Mouse (Mus musculus) activated CD4-positive, CD25-positive, alpha-beta regulatory T cell (primary cell): Measurements from ENCODE around the gene Lcn8. TPM values are rescaled to one million over a fixed set of nuclear protein-coding genes. Genes with fewer than 3 reads are reported as not detected.

Source experiments
- polyA plus RNA-seq, 2 experiments: library from polyadenylated mRNA; unstranded; fragments of 100-300 nt; shearing (Covaris generic); gene quantifications; one replicate each; pipeline ENCODE4 v1.2.1; 2017

The Lcn8 gene
- polyA plus RNA-seq, result not detected

DNA sequence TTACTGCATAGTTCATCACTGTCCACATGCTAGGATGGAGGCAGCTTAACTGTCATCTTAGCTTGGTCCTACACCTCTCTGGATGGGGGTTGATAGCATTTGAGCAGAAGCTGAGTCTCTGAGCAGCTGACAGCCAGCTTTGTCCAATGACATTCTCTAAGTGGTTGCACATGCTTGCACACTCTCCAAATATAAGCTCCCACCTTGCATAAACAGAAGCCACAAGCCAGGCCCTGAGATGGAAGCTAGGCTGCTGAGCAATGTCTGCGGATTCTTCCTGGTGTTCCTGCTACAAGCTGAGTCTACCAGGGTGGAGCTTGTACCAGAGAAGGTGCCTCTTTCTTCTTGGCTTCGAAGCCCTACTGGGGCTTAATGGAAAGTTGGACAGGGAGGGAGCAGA, at the start of gene Lcn8:
Gene Lcn8, plus strand, starts transcription at position 219 of the 400 bp plus-strand sequence.

DNA sequence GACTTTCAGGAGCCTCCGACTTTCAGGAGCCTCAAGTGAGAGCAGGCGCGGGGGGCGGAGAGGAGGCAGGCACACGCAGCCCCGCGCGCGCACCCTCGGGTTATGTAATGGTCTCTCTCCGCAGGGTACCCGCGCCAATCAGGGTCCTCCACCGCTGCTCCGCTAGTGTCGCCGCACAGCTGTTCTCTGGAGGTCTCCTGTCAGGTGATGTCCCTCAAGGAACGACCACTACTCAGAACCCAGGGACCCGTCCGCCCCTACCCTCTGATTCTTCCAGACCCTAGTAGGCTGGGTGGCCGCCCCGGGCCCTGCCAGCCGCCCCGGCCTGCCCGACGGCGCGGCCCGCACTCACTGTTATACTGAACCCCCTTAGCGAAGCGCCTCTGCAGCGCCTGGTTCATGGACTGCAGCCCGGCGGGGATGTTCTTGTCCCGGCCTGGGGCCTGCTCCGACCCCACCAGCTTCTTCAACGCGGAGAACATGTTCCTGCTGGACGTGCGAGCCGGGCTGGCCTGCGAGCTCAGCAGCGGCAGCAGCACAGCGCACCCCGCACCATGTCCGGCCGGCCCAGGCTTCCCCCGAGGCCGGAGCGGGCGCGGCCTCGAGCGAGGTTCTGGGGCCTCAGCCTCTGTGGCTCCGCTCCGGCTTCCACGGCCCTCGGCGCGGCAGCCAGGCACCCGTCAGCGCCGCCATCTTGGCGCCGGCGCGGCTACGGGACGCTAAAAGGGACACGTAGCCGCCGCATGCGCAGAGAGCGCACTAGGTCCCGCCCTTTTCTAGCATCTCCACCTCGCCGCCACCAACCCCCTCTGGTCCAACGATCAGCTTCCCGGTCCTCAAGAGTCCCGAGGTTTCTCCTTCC, 44.9 kb upstream of the Lcn8 start, which contains the start of gene Rabl6:
Gene Rabl6, minus strand, starts transcription at position 761 of the 862 bp plus-strand sequence.

GRCm38 (mm10) chr2:25617578-25617977, 35.3 kb upstream of the Lcn8 start, which contains the start of gene Ccdc183:
Gene Ccdc183, minus strand, starts transcription at chr2:25617678.

DNA sequence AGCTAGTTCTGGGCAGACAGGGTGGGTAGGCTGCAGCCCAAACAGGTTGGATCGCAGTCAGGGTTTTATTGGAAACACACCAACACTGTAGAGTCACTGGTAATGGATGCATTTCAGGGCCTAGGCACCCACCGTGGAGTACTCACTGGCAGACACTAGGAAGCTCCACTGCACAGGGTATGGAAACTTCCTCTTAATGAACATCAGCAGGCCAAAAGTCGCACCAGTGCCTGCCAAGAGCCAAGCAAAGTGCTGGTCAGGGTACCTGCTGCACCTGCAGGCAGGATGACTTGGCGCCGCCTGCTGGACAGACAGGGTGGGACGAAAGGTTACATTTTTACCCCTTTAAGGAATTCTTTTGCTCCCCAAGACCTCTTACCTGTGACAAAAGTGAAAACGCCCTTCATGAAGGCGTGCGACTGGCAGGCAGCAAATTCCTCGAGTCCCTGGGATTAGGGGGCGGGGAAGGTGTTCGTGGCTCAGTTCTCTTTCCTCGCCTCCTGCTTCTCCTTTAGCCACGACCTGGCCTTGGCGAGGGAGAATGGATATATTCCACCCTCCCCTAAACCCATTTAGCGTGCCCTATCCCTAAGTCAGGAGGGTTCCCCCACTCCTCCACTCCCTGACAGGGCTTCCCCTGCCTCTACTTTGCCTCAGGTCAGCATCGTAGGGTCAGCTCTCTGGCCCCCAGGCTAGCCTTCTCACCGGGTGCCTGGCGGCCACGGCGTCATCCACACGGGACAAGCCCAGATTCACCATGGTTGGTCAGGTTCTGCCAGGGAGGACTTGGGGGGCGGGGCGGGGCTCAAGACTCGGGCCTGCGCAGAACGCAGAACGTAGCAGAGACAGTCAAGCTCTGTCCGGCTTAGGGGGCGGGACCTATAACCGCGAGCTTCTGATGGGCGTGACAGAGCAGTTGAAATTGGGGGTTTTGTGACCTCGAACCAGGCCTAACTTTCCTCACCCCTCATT, 31.4 kb upstream of the Lcn8 start, which contains the start of gene Tmem141:
Gene Tmem141, minus strand, starts transcription at position 777 of the 972 bp plus-strand sequence.

DNA sequence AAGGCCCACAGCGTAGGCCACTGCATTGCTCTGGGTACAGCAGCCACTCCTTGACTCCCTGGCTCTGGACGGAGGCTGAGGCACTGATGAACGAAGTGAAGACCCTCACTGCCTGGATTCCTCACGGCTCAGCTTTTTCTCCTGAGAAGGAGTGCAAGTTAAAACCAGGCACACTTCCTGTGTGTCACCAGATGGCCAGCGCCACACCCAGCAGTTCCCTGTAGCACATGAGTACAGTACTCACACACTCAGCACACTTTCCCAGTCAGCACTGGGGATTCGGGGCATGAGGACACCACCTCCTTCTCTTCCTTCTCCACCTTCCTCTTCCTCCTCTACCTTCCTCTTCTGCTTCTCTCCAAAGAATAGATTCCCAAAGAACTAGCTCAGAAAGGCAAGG, 25.1 kb upstream of the Lcn8 start, which contains the start of gene Fcna:
Gene Fcna, minus strand, starts transcription at position 220 of the 400 bp plus-strand sequence.

DNA sequence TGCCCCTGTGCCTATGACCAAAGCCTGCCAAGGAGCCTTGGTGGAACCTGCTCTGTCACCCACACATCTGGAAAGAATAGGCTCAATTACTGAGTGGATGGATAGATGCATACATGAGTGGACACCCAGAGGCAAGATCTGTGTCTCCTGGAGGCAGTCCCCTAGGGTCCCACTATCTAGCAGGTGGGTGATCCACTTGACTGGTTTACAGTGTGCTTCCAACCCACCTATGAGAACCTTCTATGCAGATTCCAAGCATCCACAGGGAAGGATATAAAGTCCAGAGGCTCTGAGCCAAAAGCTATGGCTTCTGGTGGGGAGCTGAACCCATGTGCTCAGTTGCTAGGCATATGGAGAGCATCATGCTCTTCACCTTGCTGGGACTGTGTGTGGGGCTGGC, 4.7 kb downstream of the Lcn8 start, which contains the start of gene Lcn5:
Gene Lcn5, plus strand, starts transcription at position 301 of the 400 bp plus-strand sequence.

GRCm38 (mm10) chr2:25676486-25676885, 23.6 kb downstream of the Lcn8 start, which contains the start of gene Lcn6:
Gene Lcn6, plus strand, starts transcription at chr2:25676786.

DNA sequence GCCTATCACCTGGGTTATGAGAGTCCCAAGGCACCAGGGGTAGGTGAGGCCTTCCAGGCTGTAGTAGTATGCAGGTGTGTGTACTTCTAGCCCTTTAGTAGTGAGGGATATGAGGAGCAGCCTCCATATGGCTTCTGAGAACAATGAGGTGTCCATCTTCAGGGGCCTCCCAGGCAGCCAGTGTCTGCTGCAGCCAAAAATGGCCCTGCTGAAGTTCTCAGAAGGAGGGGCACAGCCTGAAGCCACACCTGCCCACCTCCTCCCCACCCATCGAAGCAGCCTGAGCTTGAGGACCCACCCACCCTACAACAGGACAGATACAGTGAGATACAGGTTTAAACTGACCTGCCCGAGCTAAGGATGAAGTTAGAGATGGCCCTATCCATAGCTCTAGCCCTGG, 29.5 kb downstream of the Lcn8 start, which contains the start of gene Lcn10:
Gene Lcn10, plus strand, starts transcription at position 301 of the 400 bp plus-strand sequence.

DNA sequence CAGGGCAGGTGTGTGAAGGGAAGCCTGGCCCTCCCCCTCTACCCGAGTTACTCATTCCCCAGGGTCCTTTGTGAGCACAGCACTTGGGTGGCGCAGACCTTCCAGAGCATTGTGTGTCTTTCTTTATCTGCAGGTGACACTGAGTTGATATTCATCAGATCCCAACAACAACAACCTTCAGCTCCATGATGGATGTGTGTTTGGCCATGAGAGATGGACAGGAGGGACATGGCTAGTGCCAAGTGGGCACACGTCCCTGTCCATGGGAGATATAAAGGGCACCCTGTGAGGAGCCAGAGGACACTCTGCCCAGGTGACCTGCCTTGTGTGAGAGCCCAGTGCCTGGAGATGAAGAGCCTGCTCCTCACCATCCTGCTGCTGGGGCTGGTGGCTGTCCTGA, 46.8 kb downstream of the Lcn8 start, which contains the start of gene Obp2a:
Gene Obp2a, plus strand, starts transcription at position 301 of the 400 bp plus-strand sequence.

Other genes with a start within 250 kb of the Lcn8 start
- 10 to 100 TPM; 13.1 to 35.9 TPM for gene Fut7, start 229.9 kb upstream of the Lcn8 start, polyA plus RNA-seq
- gene Abca2, start 224.4 kb upstream of the Lcn8 start, polyA plus RNA-seq, result 10 to 100 TPM; 20.5 to 67.6 TPM
- gene Clic3, start 196.3 kb upstream of the Lcn8 start, polyA plus RNA-seq, result 1 to 10 TPM; 1.1 to 2.4 TPM
- gene Paxx, start 192.0 kb upstream of the Lcn8 start, polyA plus RNA-seq, result 100 to 1,000 TPM in 1 of 2 experiments, 10 to 100 TPM in 1; 95.9 to 106 TPM
- under 1 TPM in 1 of 2 experiments, not detected in 1; 0.63 TPM for gene Ptgds, start 183.1 kb upstream of the Lcn8 start, polyA plus RNA-seq
- gene Lcn12, start 159.2 kb upstream of the Lcn8 start, polyA plus RNA-seq, result not detected
- gene Fbxw5, start 152.4 kb upstream of the Lcn8 start, polyA plus RNA-seq, result 10 to 100 TPM; 64.4 to 86.7 TPM
- gene C8g, start 151.4 kb upstream of the Lcn8 start, polyA plus RNA-seq, result 1 to 10 TPM; 5.9 to 6.1 TPM
- 10 to 100 TPM; 52.5 to 80.6 TPM for gene Traf2, start 106.2 kb upstream of the Lcn8 start, polyA plus RNA-seq
- gene Edf1, start 95.3 kb upstream of the Lcn8 start, polyA plus RNA-seq, result 100 to 1,000 TPM; 327 to 440 TPM
- 1 to 10 TPM; 1.2 to 1.8 TPM for gene Mamdc4, start 78.3 kb upstream of the Lcn8 start, polyA plus RNA-seq
- gene Phpt1, start 77.9 kb upstream of the Lcn8 start, polyA plus RNA-seq, result 10 to 100 TPM; 51.3 to 89.9 TPM
- under 1 TPM; 0.58 to 0.69 TPM for gene Ajm1, start 71.4 kb upstream of the Lcn8 start, polyA plus RNA-seq
- 10 to 100 TPM; 30.8 to 31.8 TPM for gene Rabl6, start 44.6 kb upstream of the Lcn8 start, polyA plus RNA-seq
- gene Ccdc183, start 35.4 kb upstream of the Lcn8 start, polyA plus RNA-seq, result not detected
- gene Tmem141, start 31.1 kb upstream of the Lcn8 start, polyA plus RNA-seq, result 1 to 10 TPM; 1.2 to 4.9 TPM
- gene Fcna, start 25.1 kb upstream of the Lcn8 start, polyA plus RNA-seq, result 1 to 10 TPM; 4.7 to 8.3 TPM
- not detected for gene Lcn5, start 4.8 kb downstream of the Lcn8 start, polyA plus RNA-seq
- under 1 TPM in 1 of 2 experiments, not detected in 1; 0.60 TPM for gene Lcn6, start 23.7 kb downstream of the Lcn8 start, polyA plus RNA-seq
- gene Lcn10, start 29.6 kb downstream of the Lcn8 start, polyA plus RNA-seq, result under 1 TPM; 0.14 to 0.21 TPM
- gene Obp2a, start 46.9 kb downstream of the Lcn8 start, polyA plus RNA-seq, result not detected
- 10 to 100 TPM; 57.5 to 58.4 TPM for gene Bmyc, start 53.6 kb downstream of the Lcn8 start, polyA plus RNA-seq
- gene Obp2b, start 83.9 kb downstream of the Lcn8 start, polyA plus RNA-seq, result not detected
- under 1 TPM in 1 of 2 experiments, not detected in 1; 0.34 TPM for gene Lcn3, start 112.4 kb downstream of the Lcn8 start, polyA plus RNA-seq
- gene Lcn11, start 123.9 kb downstream of the Lcn8 start, polyA plus RNA-seq, result not detected
- gene Gm13539, start 129.1 kb downstream of the Lcn8 start, polyA plus RNA-seq, result not detected
- gene Glt6d1, start 162.7 kb downstream of the Lcn8 start, polyA plus RNA-seq, result under 1 TPM in 1 of 2 experiments, not detected in 1; 0.42 TPM
- not detected for gene Lcn9, start 170.0 kb downstream of the Lcn8 start, polyA plus RNA-seq
- not detected for gene Sohlh1, start 194.1 kb downstream of the Lcn8 start, polyA plus RNA-seq
- gene Kcnt1, start 210.6 kb downstream of the Lcn8 start, polyA plus RNA-seq, result under 1 TPM in 1 of 2 experiments, not detected in 1; 0.20 TPM